Mouse (Mus musculus): ENCODE measurements around the gene Cubn.

Gene Cubn

GRCm38 (mm10) chr2:13409767-13410519, 81.7 kb downstream of the Cubn start:
- no peak for TF ChIP-seq NANOG (IDR thresholded peaks at IDR 0.05; ENCODE audit: borderline replicate concordance, low read length)
- no peak for TF ChIP-seq CTCF (conservative IDR thresholded peaks at IDR 0.05; ENCODE audit: low read length)
- TF ChIP-seq POU5F1 (IDR thresholded peaks at IDR 0.05; ENCODE audit: borderline replicate concordance, low read length): no peak
- Histone ChIP-seq H3K4me3 (replicated peaks; ENCODE audit: low read length) (no peak overlapping the region), H3K9me3 (ENCODE audit: low read length) (no peaks in the 10 kb centered on the region), H3K36me3 (ENCODE audit: insufficient read depth, low read length) (no peaks in the 10 kb centered on the region), H3K27me3 (ENCODE audit: insufficient read depth, low read length) (no peaks in the 10 kb centered on the region), H3K4me1 (replicated peaks; ENCODE audit: low read depth, low read length) (peaks cover 12% of the 10 kb centered on the region)

DNA sequence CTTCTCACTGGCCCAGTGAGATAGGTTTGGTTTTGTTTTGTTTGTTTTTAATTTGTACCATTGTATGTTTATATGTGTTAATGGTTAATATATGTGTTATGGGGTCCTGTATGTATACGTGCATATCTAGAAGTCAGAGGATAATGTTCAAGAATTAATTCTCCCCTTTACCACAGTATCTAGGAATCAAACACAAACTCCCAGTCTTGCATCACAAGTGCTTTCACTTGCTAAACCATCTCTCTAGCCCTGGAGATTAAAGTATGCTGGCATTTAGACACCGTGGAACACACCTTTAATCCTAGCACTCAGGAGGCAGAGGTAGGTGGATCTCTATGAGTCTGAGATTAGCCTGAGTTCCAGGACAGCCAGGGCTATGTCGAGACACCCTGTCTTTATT, 83.3 kb downstream of the Cubn start:
- H3K36me3 ChIP-seq (ENCODE audit: insufficient read depth, low read length): no peaks in the 10 kb centered on the region
- H3K9me3 ChIP-seq (ENCODE audit: low read length): no peaks in the 10 kb centered on the region
- H3K4me3 ChIP-seq (replicated peaks; ENCODE audit: low read length): no peak overlapping the region
- peaks cover 2% of the 10 kb centered on the region for H3K4me1 ChIP-seq (replicated peaks; ENCODE audit: low read depth, low read length)
- H3K27me3 ChIP-seq (ENCODE audit: insufficient read depth, low read length): no peaks in the 10 kb centered on the region
- TF ChIP-seq CTCF (conservative IDR thresholded peaks at IDR 0.05; ENCODE audit: low read length) (no peak), NANOG (IDR thresholded peaks at IDR 0.05; ENCODE audit: borderline replicate concordance, low read length) (no peak), POU5F1 (IDR thresholded peaks at IDR 0.05; ENCODE audit: borderline replicate concordance, low read length) (no peak)

DNA sequence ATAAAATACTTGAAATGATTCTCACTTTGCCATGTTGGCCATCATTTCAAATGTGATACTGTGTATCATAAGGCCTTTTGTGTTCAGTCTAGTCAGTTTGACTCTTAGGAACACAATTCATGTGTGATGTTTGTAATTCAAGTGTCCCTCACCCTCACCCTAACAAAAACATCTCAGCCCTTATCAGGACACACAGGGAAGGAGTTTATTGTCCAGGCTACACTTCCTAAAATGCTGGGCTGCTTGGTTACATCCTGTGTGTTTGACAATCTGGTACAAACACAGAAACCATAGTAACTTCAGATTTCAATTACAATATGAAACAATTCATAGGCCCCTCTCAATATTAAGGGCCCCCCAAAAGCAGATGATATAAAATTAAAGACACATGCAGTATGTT, 83.9 kb downstream of the Cubn start:
- H3K36me3 ChIP-seq (ENCODE audit: insufficient read depth, low read length): no peaks in the 10 kb centered on the region
- H3K4me3 ChIP-seq (replicated peaks; ENCODE audit: low read length): no peak overlapping the region
- TF ChIP-seq POU5F1 (IDR thresholded peaks at IDR 0.05; ENCODE audit: borderline replicate concordance, low read length): no peak
- TF ChIP-seq CTCF (conservative IDR thresholded peaks at IDR 0.05; ENCODE audit: low read length): no peak
- TF ChIP-seq NANOG (IDR thresholded peaks at IDR 0.05; ENCODE audit: borderline replicate concordance, low read length): no peak
- no peaks in the 10 kb centered on the region for H3K27me3 ChIP-seq (ENCODE audit: insufficient read depth, low read length)
- H3K9me3 ChIP-seq (ENCODE audit: low read length): no peaks in the 10 kb centered on the region
- no peaks in the 10 kb centered on the region; the same call in 1 of the 2 replicates for H3K4me1 ChIP-seq (replicated peaks; ENCODE audit: low read depth, low read length)

GRCm38 (mm10) chr2:13407272-13407671, 84.3 kb downstream of the Cubn start:
- Histone ChIP-seq H3K9me3 (ENCODE audit: low read length) (no peaks in the 10 kb centered on the region), H3K4me3 (replicated peaks; ENCODE audit: low read length) (no peak overlapping the region), H3K36me3 (ENCODE audit: insufficient read depth, low read length) (no peaks in the 10 kb centered on the region), H3K4me1 (replicated peaks; ENCODE audit: low read depth, low read length) (no peaks in the 10 kb centered on the region; the same call in 1 of the 2 replicates), H3K27me3 (ENCODE audit: insufficient read depth, low read length) (no peaks in the 10 kb centered on the region)
- TF ChIP-seq CTCF (conservative IDR thresholded peaks at IDR 0.05; ENCODE audit: low read length) (no peak), NANOG (IDR thresholded peaks at IDR 0.05; ENCODE audit: borderline replicate concordance, low read length) (no peak), POU5F1 (IDR thresholded peaks at IDR 0.05; ENCODE audit: borderline replicate concordance, low read length) (no peak)

GRCm38 (mm10) chr2:13404986-13405678, 86.5 kb downstream of the Cubn start:
- TF ChIP-seq NANOG (IDR thresholded peaks at IDR 0.05; ENCODE audit: borderline replicate concordance, low read length) (no peak), POU5F1 (IDR thresholded peaks at IDR 0.05; ENCODE audit: borderline replicate concordance, low read length) (no peak), CTCF (conservative IDR thresholded peaks at IDR 0.05; ENCODE audit: low read length) (no peak)
- Histone ChIP-seq H3K27me3 (ENCODE audit: insufficient read depth, low read length) (no peaks in the 10 kb centered on the region), H3K4me1 (replicated peaks; ENCODE audit: low read depth, low read length) (no peaks in the 10 kb centered on the region; the same call in 1 of the 2 replicates), H3K9me3 (ENCODE audit: low read length) (no peaks in the 10 kb centered on the region), H3K4me3 (replicated peaks; ENCODE audit: low read length) (no peak overlapping the region), H3K36me3 (ENCODE audit: insufficient read depth, low read length) (no peaks in the 10 kb centered on the region)

DNA sequence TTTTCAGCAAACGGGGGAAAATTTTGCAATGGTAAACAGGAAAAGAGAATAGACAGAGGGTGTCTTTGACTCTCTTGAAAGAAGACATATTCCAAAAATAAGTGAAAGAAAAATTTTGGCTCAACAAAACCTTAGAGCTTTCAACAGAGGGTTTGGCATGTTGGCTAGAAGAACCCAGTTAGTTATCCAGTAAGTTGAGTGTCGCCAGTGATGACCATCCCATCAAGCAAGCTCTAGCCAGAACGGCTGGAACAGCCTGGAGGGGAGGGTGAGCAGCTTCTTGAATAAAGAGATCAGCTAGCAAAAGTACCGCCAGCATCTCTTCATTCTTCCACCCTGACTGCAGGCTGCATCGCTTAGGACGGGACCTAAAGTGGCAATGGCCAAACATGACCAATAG, 90.8 kb downstream of the Cubn start:
- Histone ChIP-seq H3K27me3 (ENCODE audit: insufficient read depth, low read length) (no peaks in the 10 kb centered on the region), H3K4me1 (replicated peaks; ENCODE audit: low read depth, low read length) (peaks cover 6% of the 10 kb centered on the region), H3K36me3 (ENCODE audit: insufficient read depth, low read length) (no peaks in the 10 kb centered on the region), H3K9me3 (ENCODE audit: low read length) (no peaks in the 10 kb centered on the region), H3K4me3 (replicated peaks; ENCODE audit: low read length) (no peak overlapping the region)
- TF ChIP-seq POU5F1 (IDR thresholded peaks at IDR 0.05; ENCODE audit: borderline replicate concordance, low read length) (no peak), CTCF (conservative IDR thresholded peaks at IDR 0.05; ENCODE audit: low read length) (no peak), NANOG (IDR thresholded peaks at IDR 0.05; ENCODE audit: borderline replicate concordance, low read length) (no peak)

GRCm38 (mm10) chr2:13399480-13400072, 92.0 kb downstream of the Cubn start:
- Histone ChIP-seq H3K9me3 (ENCODE audit: low read length) (no peaks in the 10 kb centered on the region), H3K27me3 (ENCODE audit: insufficient read depth, low read length) (no peaks in the 10 kb centered on the region), H3K4me3 (replicated peaks; ENCODE audit: low read length) (no peak overlapping the region), H3K4me1 (replicated peaks; ENCODE audit: low read depth, low read length) (peaks cover 6% of the 10 kb centered on the region), H3K36me3 (ENCODE audit: insufficient read depth, low read length) (no peaks in the 10 kb centered on the region)
- TF ChIP-seq POU5F1 (IDR thresholded peaks at IDR 0.05; ENCODE audit: borderline replicate concordance, low read length) (no peak), NANOG (IDR thresholded peaks at IDR 0.05; ENCODE audit: borderline replicate concordance, low read length) (no peak), CTCF (conservative IDR thresholded peaks at IDR 0.05; ENCODE audit: low read length) (no peak)

GRCm38 (mm10) chr2:13398955-13399354, 92.7 kb downstream of the Cubn start:
- H3K9me3 ChIP-seq (ENCODE audit: low read length): no peaks in the 10 kb centered on the region
- TF ChIP-seq NANOG (IDR thresholded peaks at IDR 0.05; ENCODE audit: borderline replicate concordance, low read length) (no peak), POU5F1 (IDR thresholded peaks at IDR 0.05; ENCODE audit: borderline replicate concordance, low read length) (no peak), CTCF (conservative IDR thresholded peaks at IDR 0.05; ENCODE audit: low read length) (no peak)
- H3K36me3 ChIP-seq (ENCODE audit: insufficient read depth, low read length): no peaks in the 10 kb centered on the region
- H3K27me3 ChIP-seq (ENCODE audit: insufficient read depth, low read length): no peaks in the 10 kb centered on the region
- H3K4me1 ChIP-seq (replicated peaks; ENCODE audit: low read depth, low read length): peaks cover 6% of the 10 kb centered on the region
- no peak overlapping the region for H3K4me3 ChIP-seq (replicated peaks; ENCODE audit: low read length)
